Mouse (Mus musculus) adrenal gland, postnatal 0 days (tissue): ENCODE results near the gene Hoxd9. TPM values are rescaled to one million over a fixed set of nuclear protein-coding genes. Genes with fewer than 3 reads are reported as not detected.

Experiments
- microRNA-seq: library from miRNA; unstranded; fragments of <30 nt; microRNA quantifications from one replicate; pipeline ENCODE4, GENCODE M21; 2016; ENCODE audit warnings: borderline replicate concordance; ENCODE audit not compliant: insufficient number of aligned reads
- polyA plus RNA-seq: library from polyadenylated mRNA; unstranded; fragments of >200 nt; fragmentation: Nextera tagmentation; extraction: Ambion mirVana; gene quantifications from 2 replicates; pipeline ENCODE4 v1.2.1, GENCODE M21; 2015

The Hoxd9 gene
- polyA plus RNA-seq = 4.5 and 6.1 TPM in 2 replicates

GRCm38 (mm10) chr2:74697567-74698121 lies at the start of gene Hoxd9:
Hoxd9 (plus strand) TSS chr2:74697727.

GRCm38 (mm10) chr2:74659507-74660005 lies 38.0 kb upstream of the Hoxd9 start, which contains the start of gene Evx2:
Evx2 (minus strand) TSS chr2:74659557.

GRCm38 (mm10) chr2:74667842-74668357 lies 29.6 kb upstream of the Hoxd9 start, which contains the start of gene Hoxd13:
Hoxd13 (plus strand) TSS chr2:74668310.

GRCm38 (mm10) chr2:74674881-74675665 lies 22.5 kb upstream of the Hoxd9 start, which contains the start of gene Hoxd12:
Hoxd12 (plus strand) TSS chr2:74675013.

GRCm38 (mm10) chr2:74678891-74679595 lies 18.5 kb upstream of the Hoxd9 start, which contains the start of gene Hoxd11:
Hoxd11 (plus strand) TSS chr2:74679557.

GRCm38 (mm10) chr2:74691022-74691951 lies 6.2 kb upstream of the Hoxd9 start, which contains the start of gene Hoxd10:
Hoxd10 (plus strand) TSS chr2:74691924.

GRCm38 (mm10) chr2:74704393-74704998 lies 7.0 kb downstream of the Hoxd9 start, which contains the start of gene Hoxd8:
Hoxd8 (plus strand) TSS chr2:74704615.

GRCm38 (mm10) chr2:74711721-74712621 lies 14.4 kb downstream of the Hoxd9 start, which contains the start of the genes Hoxd3 and Hoxd4:
Hoxd3 (plus strand) TSS chr2:74711927.
Hoxd4 (plus strand) TSS chr2:74711929.

GRCm38 (mm10) chr2:74726551-74726950 lies 29.0 kb downstream of the Hoxd9 start, which contains the start of gene Gm28230:
Gm28230 (plus strand) TSS chr2:74726728.

Small RNA genes within 50 kb of the gene (microRNA-seq; reads per million reads assigned to microRNA genes)
- gene Gm44463 (not detected), gene Mir10b (41,054 reads per million, percentile 98 among the genes with 10 or more reads in this experiment)

Other genes with a start within 250 kb of the Hoxd9 start
- gene Lnpk, start 118.3 kb upstream of the Hoxd9 start, polyA plus RNA-seq = 12.8 and 18.2 TPM in 2 replicates
- not detected in 2 replicates for gene Evx2, start 38.2 kb upstream of the Hoxd9 start, polyA plus RNA-seq
- not detected in 2 replicates for gene Hoxd13, start 29.4 kb upstream of the Hoxd9 start, polyA plus RNA-seq
- gene Hoxd12, start 22.7 kb upstream of the Hoxd9 start, polyA plus RNA-seq = 0.11 TPM in 1 of 2 replicates, not detected in the other
- 0.22 and 2.2 TPM in 2 replicates for gene Hoxd11, start 18.2 kb upstream of the Hoxd9 start, polyA plus RNA-seq
- 0.30 and 1.4 TPM in 2 replicates for gene Hoxd10, start 5.8 kb upstream of the Hoxd9 start, polyA plus RNA-seq
- gene Hoxd8, start 6.9 kb downstream of the Hoxd9 start, polyA plus RNA-seq = 10.8 and 12.9 TPM in 2 replicates
- 0.35 and 0.59 TPM in 2 replicates for gene Hoxd3, start 14.2 kb downstream of the Hoxd9 start, polyA plus RNA-seq
- gene Hoxd4, start 14.2 kb downstream of the Hoxd9 start, polyA plus RNA-seq = 0.46 and 0.88 TPM in 2 replicates
- 0.23 TPM in 1 of 2 replicates, not detected in the other for gene Gm28230, start 29.0 kb downstream of the Hoxd9 start, polyA plus RNA-seq
- gene Hoxd1, start 65.3 kb downstream of the Hoxd9 start, polyA plus RNA-seq = 0.10 TPM in 1 of 2 replicates, not detected in the other
- 197 and 230 TPM in 2 replicates for gene Mtx2, start 128.1 kb downstream of the Hoxd9 start, polyA plus RNA-seq